Mouse (Mus musculus): ENCODE measurements around the gene Stoml1.

DNA sequence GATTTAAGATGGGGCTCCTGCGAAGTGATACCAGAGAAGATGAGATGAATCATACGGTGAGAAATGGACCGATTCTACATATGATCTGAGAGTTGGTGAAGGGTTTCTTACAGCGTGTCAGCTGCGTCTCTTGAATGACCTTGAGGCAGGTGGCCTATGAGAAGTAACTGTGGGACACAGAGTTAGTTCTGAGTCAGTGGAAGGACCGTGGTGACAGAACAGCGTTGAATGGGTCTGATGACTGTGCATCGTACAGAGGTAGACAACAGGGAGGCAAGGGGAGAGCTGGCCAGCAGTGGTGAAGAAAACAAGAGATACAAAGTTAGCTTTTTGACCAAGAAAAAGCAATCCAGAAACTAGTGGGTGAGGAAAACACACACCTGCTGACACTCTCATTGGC lies 2.6 kb upstream of the Stoml1 start:
- no peak for TF ChIP-seq CTCF (IDR thresholded peaks at IDR 0.05; ENCODE audit: borderline replicate concordance, insufficient read depth, low read depth, low read length)
- TF ChIP-seq POLR2A (IDR thresholded peaks at IDR 0.05; ENCODE audit: borderline replicate concordance, insufficient read depth, low read length): no peak
